Mouse (Mus musculus) inflammation-experienced regulatory T-cells, adult 6 months (primary cell): ENCODE results near the gene Gdap1l1. TPM values are rescaled to one million over a fixed set of nuclear protein-coding genes. Genes with fewer than 3 reads are reported as not detected.

Experiments
- polyA plus RNA-seq, 3 experiments: library from polyadenylated mRNA; unstranded; fragments of 100-300 nt; shearing (Covaris generic); gene quantifications; one replicate each; pipeline ENCODE4 v1.2.1; 2017

Gene Gdap1l1
- polyA plus RNA-seq, 3 experiments from 2014 or later, result 0.39 TPM; not detected in 2

Other genes starting within 250 kb of the Gdap1l1 start
- 10 to 100 TPM; 11.0 to 19.2 (median 13.1) TPM for gene Tox2, start 235.4 kb upstream of the Gdap1l1 start, polyA plus RNA-seq
- not detected for gene Jph2, start 40.5 kb upstream of the Gdap1l1 start, polyA plus RNA-seq
- gene Oser1, start 13.8 kb upstream of the Gdap1l1 start, polyA plus RNA-seq, result 100 to 1,000 TPM; 120 to 137 (median 126) TPM
- 1 to 10 TPM; 1.3 to 3.0 (median 2.2) TPM for gene Fitm2, start 34.2 kb downstream of the Gdap1l1 start, polyA plus RNA-seq
- not detected for gene R3hdml, start 53.8 kb downstream of the Gdap1l1 start, polyA plus RNA-seq
- gene Hnf4a, start 68.3 kb downstream of the Gdap1l1 start, polyA plus RNA-seq, result not detected
- 10 to 100 TPM; 37.3 to 41.8 (median 40.6) TPM for gene Ttpal, start 163.8 kb downstream of the Gdap1l1 start, polyA plus RNA-seq
- gene Serinc3, start 206.7 kb downstream of the Gdap1l1 start, polyA plus RNA-seq, result 100 to 1,000 TPM; 124 to 178 (median 145) TPM
- 1 to 10 TPM; 2.0 to 5.5 (median 3.3) TPM for gene Pkig, start 219.9 kb downstream of the Gdap1l1 start, polyA plus RNA-seq